Mouse (Mus musculus) ES-E14 (cell line): Measurements from ENCODE around the gene Vps26c.

Experiments
- CHD2 ChIP-seq: IDR thresholded peaks from 2 replicates; pipeline ENCODE4 v1.6.1; 2014; ENCODE audit warnings: mild to moderate bottlenecking, low read depth, low read length, inconsistent platforms
- MAFK ChIP-seq: IDR thresholded peaks from 2 replicates; pipeline ENCODE4 v1.6.1; 2014; ENCODE audit warnings: mild to moderate bottlenecking, low read depth, low read length, inconsistent platforms; ENCODE audit not compliant: insufficient read depth
- ZNF384 ChIP-seq: IDR thresholded peaks from 2 replicates; pipeline ENCODE4 v1.6.1; 2012; ENCODE audit warnings: low read depth, low read length, inconsistent platforms

GRCm38 (mm10) chr16:94568335-94569228 lies 42.0 kb upstream of the Vps26c start:
- TF ChIP-seq CHD2 (no peak), MAFK (no peak), ZNF384 (no peak)
